In the genomic region with DNA sequence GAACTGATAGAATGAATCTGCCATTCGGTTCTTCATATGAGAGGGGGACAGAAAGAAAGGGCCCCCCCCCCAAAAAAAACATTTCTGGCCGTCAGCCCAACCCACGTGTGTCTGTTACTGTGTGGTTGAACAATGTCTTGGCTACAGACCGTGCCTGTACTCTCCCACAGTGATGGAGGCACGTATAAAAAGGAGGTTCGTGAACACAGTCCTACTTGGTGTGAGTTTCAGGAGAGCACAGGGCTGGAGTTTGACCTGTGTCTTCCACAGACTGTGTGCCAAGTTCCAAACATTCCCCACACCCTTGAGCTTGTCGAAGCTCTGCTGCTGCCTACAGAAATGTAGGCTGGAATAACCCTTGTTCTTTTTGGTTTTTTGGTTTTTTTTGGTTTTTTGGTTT, we compare ENCODE assay signal across 14 mouse cellular contexts. TPM values are rescaled to one million over a fixed set of nuclear protein-coding genes. Genes with fewer than 3 reads are reported as not detected.
DNase-seq lines count a peak whose midpoint lies in the region; ATAC-seq and TF ChIP-seq lines count a peak whose summit lies in the region.
"Had no signal": no experiment of that assay in that cellular context is flagged by ENCODE, and none has a peak within 500 bp of the region (broad histone marks: within the 10 kb centered on the region; RNA-seq: fewer than 3 reads in every experiment).

No protein-coding gene starts in this region.

- H3K27me3 ChIP-seq in forebrain, embryonic 13.5 days = no peaks in the 10 kb centered on the region
- no peaks in the 10 kb centered on the region for H3K27me3 ChIP-seq in forebrain, postnatal 0 days (ENCODE audit: insufficient read depth, low read length)
- no peaks in the 10 kb centered on the region for H3K27me3 ChIP-seq in hindbrain, embryonic 15.5 days
- H3K27me3 ChIP-seq in hindbrain, embryonic 12.5 days = peaks cover 10% of the 10 kb centered on the region; the same call in 1 of the 2 replicates
- H3K27me3 ChIP-seq in midbrain, embryonic 13.5 days = no peaks in the 10 kb centered on the region
- no peaks in the 10 kb centered on the region for H3K27me3 ChIP-seq in midbrain, embryonic 11.5 days (ENCODE audit: control insufficient read depth, insufficient read depth, low read length)
- H3K27me3 ChIP-seq in stomach, postnatal 0 days (ENCODE audit: control insufficient read depth, insufficient read depth, low read length) = no peaks in the 10 kb centered on the region

- TF ChIP-seq EP300 in stomach, postnatal 0 days (optimal IDR thresholded peaks at IDR 0.05) = no peak

- ATAC-seq in forebrain, embryonic 13.5 days = peak; percentile 39; the same call in 1 of the 2 replicates
- no peak for ATAC-seq in forebrain, postnatal 0 days
- ATAC-seq in hindbrain, embryonic 15.5 days (ENCODE audit: low FRiP score, low read depth) = peak; percentile 47; the same call in 1 of the 2 replicates
- ATAC-seq in hindbrain, embryonic 12.5 days (ENCODE audit: low FRiP score) = no peak
- peak; percentile 55; the same call in 1 of the 2 replicates for ATAC-seq in midbrain, embryonic 13.5 days
- ATAC-seq in midbrain, embryonic 11.5 days (ENCODE audit: low FRiP score) = no peak
- ATAC-seq in stomach, postnatal 0 days (ENCODE audit: low FRiP score, low TSS enrichment) = 0 out of 2 replicates have a peak, but pooled peaks have one; percentile 40

- H3K4me3 ChIP-seq in forebrain, embryonic 13.5 days = no peak overlapping the region
- no peak overlapping the region for H3K4me3 ChIP-seq in forebrain, postnatal 0 days (ENCODE audit: low read depth, low read length)
- H3K4me3 ChIP-seq in hindbrain, embryonic 15.5 days = no peak overlapping the region
- no peak overlapping the region for H3K4me3 ChIP-seq in hindbrain, embryonic 12.5 days
- H3K4me3 ChIP-seq in midbrain, embryonic 13.5 days (replicated peaks) = no peak overlapping the region
- no peak overlapping the region for H3K4me3 ChIP-seq in midbrain, embryonic 11.5 days (ENCODE audit: low read depth, low read length)
- no peak overlapping the region for H3K4me3 ChIP-seq in stomach, postnatal 0 days (ENCODE audit: low read depth, low read length)
- H3K4me3 ChIP-seq: kidney, embryonic 15.5 days had no signal

- no peak for DNase-seq in forebrain, postnatal 0 days
- DNase-seq in midbrain, embryonic 11.5 days (ENCODE audit: low spot score, missing footprints) = no peak
- DNase-seq in stomach, postnatal 0 days (ENCODE audit: low spot score) = no peak
- DNase-seq in cerebellum, postnatal 10 days = no peak
- DNase-seq: adrenal gland, postnatal 25 days; lung, adult 18-20 months; right cerebral cortex, postnatal 14 days had no signal

- H3K4me1 ChIP-seq in forebrain, embryonic 13.5 days = peaks cover 14% of the 10 kb centered on the region
- no peaks in the 10 kb centered on the region for H3K4me1 ChIP-seq in forebrain, postnatal 0 days (ENCODE audit: insufficient read depth)
- peaks cover 11% of the 10 kb centered on the region for H3K4me1 ChIP-seq in hindbrain, embryonic 15.5 days (replicated peaks)
- H3K4me1 ChIP-seq in hindbrain, embryonic 12.5 days = peaks cover 2% of the 10 kb centered on the region; the same call in 1 of the 2 replicates
- H3K4me1 ChIP-seq in midbrain, embryonic 13.5 days (replicated peaks) = 0 out of 2 replicates have a peak, but pooled peaks cover 2% of the 10 kb centered on the region
- H3K4me1 ChIP-seq in midbrain, embryonic 11.5 days (ENCODE audit: control insufficient read depth, insufficient read depth, low read length) = no peaks in the 10 kb centered on the region
- no peaks in the 10 kb centered on the region for H3K4me1 ChIP-seq in stomach, postnatal 0 days (replicated peaks; ENCODE audit: control insufficient read depth, insufficient read depth)

- peaks cover 5% of the 10 kb centered on the region for H3K36me3 ChIP-seq in forebrain, embryonic 13.5 days (ENCODE audit: poor library complexity, severe bottlenecking)
- 0 out of 2 replicates have a peak, but pooled peaks cover 5% of the 10 kb centered on the region for H3K36me3 ChIP-seq in forebrain, postnatal 0 days (ENCODE audit: insufficient read depth)
- H3K36me3 ChIP-seq in hindbrain, embryonic 15.5 days = no peaks in the 10 kb centered on the region
- no peaks in the 10 kb centered on the region for H3K36me3 ChIP-seq in hindbrain, embryonic 12.5 days
- H3K36me3 ChIP-seq in midbrain, embryonic 13.5 days = peaks cover 4% of the 10 kb centered on the region; the same call in 1 of the 2 replicates
- no peaks in the 10 kb centered on the region; the same call in 1 of the 2 replicates for H3K36me3 ChIP-seq in midbrain, embryonic 11.5 days (ENCODE audit: control insufficient read depth, insufficient read depth, low read length)
- no peaks in the 10 kb centered on the region for H3K36me3 ChIP-seq in stomach, postnatal 0 days (ENCODE audit: control insufficient read depth, insufficient read depth, low read length)

- H3K9me3 ChIP-seq in forebrain, embryonic 13.5 days (replicated peaks) = no peaks in the 10 kb centered on the region
- H3K9me3 ChIP-seq in forebrain, postnatal 0 days (ENCODE audit: low read length) = no peaks in the 10 kb centered on the region
- H3K9me3 ChIP-seq in hindbrain, embryonic 15.5 days = no peaks in the 10 kb centered on the region
- no peaks in the 10 kb centered on the region for H3K9me3 ChIP-seq in hindbrain, embryonic 12.5 days (replicated peaks)
- no peaks in the 10 kb centered on the region for H3K9me3 ChIP-seq in midbrain, embryonic 13.5 days
- H3K9me3 ChIP-seq in midbrain, embryonic 11.5 days (ENCODE audit: control insufficient read depth, low read length) = no peaks in the 10 kb centered on the region
- no peaks in the 10 kb centered on the region for H3K9me3 ChIP-seq in stomach, postnatal 0 days (ENCODE audit: control insufficient read depth, low read length)
- H3K9me3 ChIP-seq: kidney, embryonic 15.5 days had no signal

- no peak overlapping the region for H3K4me2 ChIP-seq in forebrain, embryonic 13.5 days
- no peak overlapping the region for H3K4me2 ChIP-seq in forebrain, postnatal 0 days (ENCODE audit: low read depth)
- no peak overlapping the region for H3K4me2 ChIP-seq in hindbrain, embryonic 15.5 days
- no peak overlapping the region for H3K4me2 ChIP-seq in hindbrain, embryonic 12.5 days (replicated peaks)
- H3K4me2 ChIP-seq in midbrain, embryonic 13.5 days (replicated peaks) = no peak overlapping the region
- no peak overlapping the region for H3K4me2 ChIP-seq in midbrain, embryonic 11.5 days
- H3K4me2 ChIP-seq in stomach, postnatal 0 days (replicated peaks; ENCODE audit: low read depth) = no peak overlapping the region

- H3K27ac ChIP-seq in forebrain, embryonic 13.5 days = no peak overlapping the region
- H3K27ac ChIP-seq in forebrain, postnatal 0 days (ENCODE audit: low read depth, low read length) = no peak overlapping the region
- H3K27ac ChIP-seq in hindbrain, embryonic 15.5 days (replicated peaks) = no peak overlapping the region
- H3K27ac ChIP-seq in hindbrain, embryonic 12.5 days = no peak overlapping the region
- no peak overlapping the region for H3K27ac ChIP-seq in midbrain, embryonic 13.5 days
- H3K27ac ChIP-seq in midbrain, embryonic 11.5 days (ENCODE audit: low read depth, low read length) = no peak overlapping the region
- no peak overlapping the region for H3K27ac ChIP-seq in stomach, postnatal 0 days (replicated peaks)
- H3K27ac ChIP-seq: kidney, embryonic 15.5 days had no signal

- H3K9ac ChIP-seq in forebrain, embryonic 13.5 days = no peak overlapping the region
- no peak overlapping the region for H3K9ac ChIP-seq in forebrain, postnatal 0 days
- no peak overlapping the region for H3K9ac ChIP-seq in hindbrain, embryonic 15.5 days
- H3K9ac ChIP-seq in hindbrain, embryonic 12.5 days = no peak overlapping the region
- no peak overlapping the region for H3K9ac ChIP-seq in midbrain, embryonic 13.5 days (replicated peaks)
- no peak overlapping the region for H3K9ac ChIP-seq in midbrain, embryonic 11.5 days (ENCODE audit: low read length)
- H3K9ac ChIP-seq in stomach, postnatal 0 days (ENCODE audit: low read length) = no peak overlapping the region
- H3K9ac ChIP-seq: kidney, embryonic 15.5 days had no signal

- no peak for TF ChIP-seq CTCF in forebrain, postnatal 0 days (IDR thresholded peaks at IDR 0.05; ENCODE audit: low read depth)
- TF ChIP-seq CTCF in stomach, postnatal 0 days (IDR thresholded peaks at IDR 0.05; ENCODE audit: low read depth) = no peak

- whole genome bisulfite sequencing in forebrain, embryonic 13.5 days = 59% methylated on average over 7 of the region's 7 CpGs
- WGBS in forebrain, postnatal 0 days = 51% methylated on average over 7 of the region's 7 CpGs
- WGBS in hindbrain, embryonic 15.5 days = 25% methylated on average over 7 of the region's 7 CpGs
- 25% methylated on average over 7 of the region's 7 CpGs for WGBS in hindbrain, embryonic 12.5 days
- 63% methylated on average over 7 of the region's 7 CpGs for WGBS in midbrain, embryonic 13.5 days
- WGBS in midbrain, embryonic 11.5 days = 52% methylated on average over 7 of the region's 7 CpGs
- 42% methylated on average over 7 of the region's 7 CpGs for WGBS in stomach, postnatal 0 days

RNA-seq across cellular contexts. Expression of gene Ankrd1, which starts 9.4 kb away (rescaled TPM):
- 0.15 TPM in 1 of 2 replicates, not detected in the other for polyA plus RNA-seq in forebrain, embryonic 13.5 days (2015; fragmentation: Nextera tagmentation; extraction: Ambion mirVana)
- total RNA-seq in forebrain, postnatal 0 days (2014; rRNA removed) = 0.08 and 0.29 TPM in 2 replicates
- 0.08 TPM in 1 of 2 replicates, not detected in the other for polyA plus RNA-seq in forebrain, postnatal 0 days (2015; fragmentation: Nextera tagmentation; extraction: Ambion mirVana)
- polyA plus RNA-seq in hindbrain, embryonic 15.5 days (2015; fragmentation: Nextera tagmentation; extraction: Ambion mirVana) = not detected in 2 replicates
- 0.26 and 0.50 TPM in 2 replicates for polyA plus RNA-seq in hindbrain, embryonic 12.5 days (2016; fragmentation: Nextera tagmentation; extraction: Ambion mirVana)
- polyA plus RNA-seq in midbrain, embryonic 13.5 days (2015; fragmentation: Nextera tagmentation; extraction: Ambion mirVana) = not detected in 2 replicates
- not detected in 2 replicates for polyA plus RNA-seq in midbrain, embryonic 11.5 days (2014; fragmentation: Nextera tagmentation; extraction: Ambion mirVana)
- polyA plus RNA-seq in stomach, postnatal 0 days (2015; fragmentation: Nextera tagmentation; extraction: Ambion mirVana) = 0.21 and 0.22 TPM in 2 replicates
- total RNA-seq: adrenal gland, postnatal 25 days; common myeloid progenitor, adult 5-6 weeks; left cerebral cortex, postnatal 25 days had no signal

RNA-seq across cellular contexts. Expression of gene Rpp30, which starts 26.9 kb away (rescaled TPM):
- polyA plus RNA-seq in forebrain, embryonic 13.5 days (2015; fragmentation: Nextera tagmentation; extraction: Ambion mirVana) = 119 and 123 TPM in 2 replicates
- total RNA-seq in forebrain, postnatal 0 days (2014; rRNA removed) = 30.5 and 32.1 TPM in 2 replicates
- polyA plus RNA-seq in forebrain, postnatal 0 days (2015; fragmentation: Nextera tagmentation; extraction: Ambion mirVana) = 81.5 and 85.7 TPM in 2 replicates
- polyA plus RNA-seq in hindbrain, embryonic 15.5 days (2015; fragmentation: Nextera tagmentation; extraction: Ambion mirVana) = 62.9 and 67.1 TPM in 2 replicates
- polyA plus RNA-seq in hindbrain, embryonic 12.5 days (2016; fragmentation: Nextera tagmentation; extraction: Ambion mirVana) = 81.3 and 83.3 TPM in 2 replicates
- polyA plus RNA-seq in midbrain, embryonic 13.5 days (2015; fragmentation: Nextera tagmentation; extraction: Ambion mirVana) = 87.3 and 94.2 TPM in 2 replicates
- 112 and 123 TPM in 2 replicates for polyA plus RNA-seq in midbrain, embryonic 11.5 days (2014; fragmentation: Nextera tagmentation; extraction: Ambion mirVana)
- polyA plus RNA-seq in stomach, postnatal 0 days (2015; fragmentation: Nextera tagmentation; extraction: Ambion mirVana) = 34.4 and 36.6 TPM in 2 replicates

RNA-seq across cellular contexts. Expression of gene Htr7, which starts 53.2 kb away (rescaled TPM):
- polyA plus RNA-seq in forebrain, embryonic 13.5 days (2015; fragmentation: Nextera tagmentation; extraction: Ambion mirVana) = 0.75 and 0.94 TPM in 2 replicates
- 11.8 and 18.4 TPM in 2 replicates for total RNA-seq in forebrain, postnatal 0 days (2014; rRNA removed)
- polyA plus RNA-seq in forebrain, postnatal 0 days (2015; fragmentation: Nextera tagmentation; extraction: Ambion mirVana) = 7.4 and 11.9 TPM in 2 replicates
- 16.1 and 16.3 TPM in 2 replicates for polyA plus RNA-seq in hindbrain, embryonic 15.5 days (2015; fragmentation: Nextera tagmentation; extraction: Ambion mirVana)
- 1.5 and 1.8 TPM in 2 replicates for polyA plus RNA-seq in hindbrain, embryonic 12.5 days (2016; fragmentation: Nextera tagmentation; extraction: Ambion mirVana)
- 2.5 and 3.1 TPM in 2 replicates for polyA plus RNA-seq in midbrain, embryonic 13.5 days (2015; fragmentation: Nextera tagmentation; extraction: Ambion mirVana)
- polyA plus RNA-seq in midbrain, embryonic 11.5 days (2014; fragmentation: Nextera tagmentation; extraction: Ambion mirVana) = 0.34 and 0.44 TPM in 2 replicates
- 0.02 and 0.06 TPM in 2 replicates for polyA plus RNA-seq in stomach, postnatal 0 days (2015; fragmentation: Nextera tagmentation; extraction: Ambion mirVana)
- total RNA-seq: adrenal gland, postnatal 25 days; common myeloid progenitor, adult 5-6 weeks had no signal

Comparison
In these comparisons a context has a peak if more than half of its experiments do, and no peak if none do; other contexts are left out.
1. ATAC-seq: peak in forebrain, embryonic 13.5 days (single experiment), hindbrain, embryonic 15.5 days (single experiment), midbrain, embryonic 13.5 days (single experiment) and stomach, postnatal 0 days (single experiment); none in forebrain, postnatal 0 days (single experiment), hindbrain, embryonic 12.5 days (single experiment) and midbrain, embryonic 11.5 days (single experiment).